Mouse (Mus musculus) neural tube, embryonic 11.5 days (tissue): ENCODE data around the gene Pbx1. TPM values are rescaled to one million over a fixed set of nuclear protein-coding genes. Genes with fewer than 3 reads are reported as not detected.

ENCODE experiments used
- ATAC-seq: fragments of 200-750 bp; cut with Nextera tagmentation; 2 replicates; pipeline ENCODE4 v1.8.0; 2017; ENCODE audit warnings: moderate number of reproducible peaks, mild to moderate bottlenecking, moderate TSS enrichment, moderate library complexity; ENCODE audit not compliant: insufficient read depth, low FRiP score, low TSS enrichment
- DNase-seq: peaks from one replicate; pipeline ENCODE4 v3.0.0-alpha.2; 2015; ENCODE audit warnings: low spot score
- H3K27ac ChIP-seq: fragments of 300-500 bp; sonication (generic); 2 replicates; pipeline ENCODE4 v1.5.1; 2014; ENCODE audit warnings: low read depth, mild to moderate bottlenecking, low read length
- H3K27me3 ChIP-seq: fragments of 300-500 bp; sonication (generic); 2 replicates; pipeline ENCODE4 v1.6.1; 2014; ENCODE audit warnings: mild to moderate bottlenecking, low read length, mixed read lengths; ENCODE audit not compliant: control insufficient read depth, insufficient read depth
- H3K36me3 ChIP-seq: fragments of 300-500 bp; sonication (generic); 2 replicates; pipeline ENCODE4 v1.6.1; 2014; ENCODE audit warnings: mild to moderate bottlenecking, low read length, moderate library complexity, mixed read lengths; ENCODE audit not compliant: control insufficient read depth, insufficient read depth
- H3K4me1 ChIP-seq: fragments of 300-500 bp; sonication (generic); 2 replicates; pipeline ENCODE4 v1.6.1; 2014; ENCODE audit warnings: low read length, mixed read lengths; ENCODE audit not compliant: control insufficient read depth, insufficient read depth
- H3K4me2 ChIP-seq: fragments of 300-500 bp; sonication (generic); 2 replicates; pipeline ENCODE4 v1.6.1; 2014; ENCODE audit warnings: low read depth, mild to moderate bottlenecking, moderate library complexity
- H3K4me3 ChIP-seq: fragments of 300-500 bp; sonication (generic); 2 replicates; pipeline ENCODE4 v1.5.1; 2014; ENCODE audit warnings: low read depth, low read length
- H3K9ac ChIP-seq: fragments of 300-500 bp; sonication (generic); 2 replicates; pipeline ENCODE4 v1.6.1; 2014; ENCODE audit warnings: mild to moderate bottlenecking, low read length
- H3K9me3 ChIP-seq: fragments of 300-500 bp; sonication (generic); 2 replicates; pipeline ENCODE4 v1.6.1; 2016; ENCODE audit warnings: low read length; ENCODE audit not compliant: control insufficient read depth
- WGBS: fragments of 180-500 bp; shearing (Covaris S2); extraction: QIAGEN DNeasy Blood & Tissue Kit; methylation state at CpG from one replicate; pipeline ENCODE4 v1.1.7; 2014; 5-methylcytosine and 5-hydroxymethylcytosine counted together
- polyA plus RNA-seq: library from polyadenylated mRNA; unstranded; fragments of >200 nt; fragmentation: Nextera tagmentation; extraction: Ambion mirVana; gene quantifications from 2 replicates; pipeline ENCODE4 v1.2.1, GENCODE M21; 2014

Pbx1 gene
- polyA plus RNA-seq, 1 experiment from 2014 or later: 45.8 TPM

- Histone ChIP-seq H3K27ac (no peak overlapping the region), H3K4me3 (no peak overlapping the region), H3K9me3 (no peaks in the 10 kb centered on the region), H3K9ac (no peak overlapping the region), H3K4me2 (no peak overlapping the region), H3K27me3 (no peaks in the 10 kb centered on the region), H3K36me3 (peaks cover 2% of the 10 kb centered on the region), H3K4me1 (no peaks in the 10 kb centered on the region; the same call in 1 of the 2 replicates)
- ATAC-seq (no peak), DNase-seq (no peak)
- 91% methylated on average over 7 of the region's 7 CpGs for WGBS
Measured at GRCm38 (mm10) chr1:168336238-168336818, 95.7 kb downstream of the Pbx1 start.

GRCm38 (mm10) chr1:168334831-168335574 is 97.1 kb downstream of the Pbx1 start:
- no peak overlapping the region for H3K9ac ChIP-seq
- no peak overlapping the region for H3K4me3 ChIP-seq
- H3K36me3 ChIP-seq: peaks cover 2% of the 10 kb centered on the region
- 89% methylated on average over 8 of the region's 8 CpGs for WGBS
- ATAC-seq (no peak), DNase-seq (no peak)
- no peak overlapping the region for H3K27ac ChIP-seq
- H3K4me2 ChIP-seq: no peak overlapping the region
- H3K9me3 ChIP-seq: no peaks in the 10 kb centered on the region
- H3K27me3 ChIP-seq: no peaks in the 10 kb centered on the region
- H3K4me1 ChIP-seq: no peaks in the 10 kb centered on the region

- H3K4me3 ChIP-seq: no peak overlapping the region
- H3K9me3 ChIP-seq: no peaks in the 10 kb centered on the region
- H3K4me1 ChIP-seq: peaks cover 3% of the 10 kb centered on the region
- ATAC-seq (no peak), DNase-seq (no peak)
- H3K27me3 ChIP-seq: no peaks in the 10 kb centered on the region
- 92% methylated on average over 9 of the region's 9 CpGs for WGBS
- H3K36me3 ChIP-seq: peaks cover 2% of the 10 kb centered on the region
- no peak overlapping the region for H3K4me2 ChIP-seq
- H3K27ac ChIP-seq: no peak overlapping the region
- H3K9ac ChIP-seq: no peak overlapping the region
Measured at GRCm38 (mm10) chr1:168332056-168332455, 100.0 kb downstream of the Pbx1 start.

- WGBS: 65% methylated on average over 3 of the region's 3 CpGs
- DNase-seq (no peak), ATAC-seq (no peak)
- peaks cover 1% of the 10 kb centered on the region; the same call in 1 of the 2 replicates for H3K36me3 ChIP-seq
- no peak overlapping the region for H3K27ac ChIP-seq
- no peak overlapping the region for H3K4me2 ChIP-seq
- H3K4me3 ChIP-seq: no peak overlapping the region
- no peaks in the 10 kb centered on the region for H3K9me3 ChIP-seq
- H3K4me1 ChIP-seq: peaks cover 23% of the 10 kb centered on the region
- H3K9ac ChIP-seq: no peak overlapping the region
- no peaks in the 10 kb centered on the region for H3K27me3 ChIP-seq
Measured at GRCm38 (mm10) chr1:168328236-168328605, 103.8 kb downstream of the Pbx1 start.

- 73% methylated on average over 18 of the region's 18 CpGs for WGBS
- Histone ChIP-seq H3K4me1 (peaks cover 23% of the 10 kb centered on the region), H3K9ac (no peak overlapping the region), H3K27me3 (no peaks in the 10 kb centered on the region), H3K9me3 (no peaks in the 10 kb centered on the region), H3K4me2 (no peak overlapping the region), H3K4me3 (no peak overlapping the region), H3K36me3 (no peaks in the 10 kb centered on the region), H3K27ac (no peak overlapping the region)
- no peak for DNase-seq
- 0 out of 2 replicates have a peak, but pooled peaks have one; percentile 18 for ATAC-seq
Measured at GRCm38 (mm10) chr1:168327405-168328235, 104.5 kb downstream of the Pbx1 start.

- Histone ChIP-seq H3K36me3 (no peaks in the 10 kb centered on the region), H3K9ac (no peak overlapping the region), H3K27ac (0 out of 2 replicates have a peak overlapping the region, but pooled peaks have one; percentile 27), H3K4me1 (peaks cover 23% of the 10 kb centered on the region), H3K9me3 (no peaks in the 10 kb centered on the region), H3K4me3 (no peak overlapping the region), H3K27me3 (no peaks in the 10 kb centered on the region), H3K4me2 (no peak overlapping the region)
- ATAC-seq (no peak), DNase-seq (no peak)
- 46% methylated on average over 4 of the region's 4 CpGs for WGBS
Measured at GRCm38 (mm10) chr1:168325786-168326185, 106.3 kb downstream of the Pbx1 start.

GRCm38 (mm10) chr1:168324306-168325085 is 107.6 kb downstream of the Pbx1 start:
- H3K4me1 ChIP-seq: peaks cover 31% of the 10 kb centered on the region
- H3K9me3 ChIP-seq: no peaks in the 10 kb centered on the region
- 0 out of 2 replicates have a peak overlapping the region, but pooled peaks have one; percentile 49 for H3K27ac ChIP-seq
- DNase-seq (no peak), ATAC-seq (no peak)
- H3K27me3 ChIP-seq: no peaks in the 10 kb centered on the region
- WGBS: 77% methylated on average over 7 of the region's 7 CpGs
- H3K9ac ChIP-seq: no peak overlapping the region
- no peak overlapping the region for H3K4me2 ChIP-seq
- no peaks in the 10 kb centered on the region for H3K36me3 ChIP-seq
- H3K4me3 ChIP-seq: no peak overlapping the region

GRCm38 (mm10) chr1:168323436-168324108 is 108.5 kb downstream of the Pbx1 start:
- H3K9ac ChIP-seq: no peak overlapping the region
- no peaks in the 10 kb centered on the region for H3K9me3 ChIP-seq
- H3K4me3 ChIP-seq: no peak overlapping the region
- H3K36me3 ChIP-seq: no peaks in the 10 kb centered on the region
- 70% methylated on average over 12 of the region's 12 CpGs for WGBS
- no peaks in the 10 kb centered on the region for H3K27me3 ChIP-seq
- DNase-seq (no peak), ATAC-seq (no peak)
- no peak overlapping the region for H3K27ac ChIP-seq
- no peak overlapping the region for H3K4me2 ChIP-seq
- peaks cover 40% of the 10 kb centered on the region for H3K4me1 ChIP-seq
